Mouse (Mus musculus): ENCODE data around the gene Dpp7. TPM values are rescaled to one million over a fixed set of nuclear protein-coding genes. Genes with fewer than 3 reads are reported as not detected.
A peak's percentile ranks its signal among the peaks of the same experiment; 100 is the strongest.

Gene Dpp7
- 0.24 and 0.76 TPM in 2 replicates for polyA plus RNA-seq (2012)

GRCm38 (mm10) chr2:25356208-25357079 lies at the start of gene Dpp7:
Gene Dpp7, minus strand, starts transcription at chr2:25356359.
- no peaks in the 10 kb centered on the region for H3K9me3 ChIP-seq (ENCODE audit: control insufficient read depth, low read length)
- no peaks in the 10 kb centered on the region for H3K27me3 ChIP-seq (ENCODE audit: control insufficient read depth)
- no peak for TF ChIP-seq GATA1 (IDR thresholded peaks at IDR 0.05; ENCODE audit: low read length)
- no peak for TF ChIP-seq TAL1 (IDR thresholded peaks at IDR 0.05; ENCODE audit: low read length)
- H3K36me3 ChIP-seq (ENCODE audit: control insufficient read depth) = peaks cover 36% of the 10 kb centered on the region
- H3K4me1 ChIP-seq (ENCODE audit: control insufficient read depth) = peaks cover 27% of the 10 kb centered on the region
- H3K4me3 ChIP-seq (replicated peaks) = peak within 1 kb of the TSS; percentile 77

GRCm38 (mm10) chr2:25403994-25404393 lies 47.8 kb upstream of the Dpp7 start:
- Histone ChIP-seq H3K27me3 (ENCODE audit: control insufficient read depth) (peaks cover 71% of the 10 kb centered on the region), H3K4me1 (ENCODE audit: control insufficient read depth) (peaks cover 8% of the 10 kb centered on the region), H3K4me3 (replicated peaks) (no peak overlapping the region), H3K9me3 (ENCODE audit: control insufficient read depth, low read length) (no peaks in the 10 kb centered on the region), H3K36me3 (ENCODE audit: control insufficient read depth) (no peaks in the 10 kb centered on the region)
- TF ChIP-seq TAL1 (IDR thresholded peaks at IDR 0.05; ENCODE audit: low read length) (no peak), GATA1 (IDR thresholded peaks at IDR 0.05; ENCODE audit: low read length) (no peak)

DNA sequence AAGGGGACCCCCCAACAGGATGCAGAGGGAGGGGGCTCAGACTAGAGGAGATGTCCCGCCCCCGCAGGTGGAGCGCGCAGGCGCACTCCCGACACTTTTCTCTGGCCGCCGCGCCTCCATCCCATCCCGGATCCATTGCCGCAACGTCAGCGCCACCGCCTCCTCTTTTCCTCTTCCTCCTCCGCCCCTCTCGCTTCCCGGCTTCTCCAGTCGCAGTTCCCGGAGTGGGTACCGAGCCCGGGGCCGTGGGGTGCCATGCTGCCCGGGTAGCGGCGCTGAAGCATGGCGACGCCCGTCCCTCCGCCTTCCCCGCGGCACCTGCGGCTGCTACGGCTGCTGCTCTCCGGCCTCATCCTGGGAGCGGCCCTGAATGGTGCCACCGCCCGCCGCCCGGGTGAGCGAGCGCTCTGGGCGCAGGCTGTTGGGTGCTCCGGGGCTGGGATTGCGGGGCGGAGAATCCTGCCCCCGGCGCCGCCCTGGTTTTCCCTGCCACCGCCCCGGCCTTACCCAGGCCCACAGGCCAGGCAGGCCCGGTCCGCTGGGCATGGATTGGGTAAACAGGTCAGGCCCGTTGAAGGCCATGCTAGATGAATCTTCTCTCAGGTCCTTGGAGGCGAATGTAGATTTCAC lies 46.9 kb upstream of the Dpp7 start:
- Histone ChIP-seq H3K9me3 (ENCODE audit: control insufficient read depth, low read length) (no peaks in the 10 kb centered on the region), H3K36me3 (ENCODE audit: control insufficient read depth) (no peaks in the 10 kb centered on the region), H3K4me3 (replicated peaks) (peak overlapping the region; percentile 34)

GRCm38 (mm10) chr2:25402377-25402971 lies 46.3 kb upstream of the Dpp7 start:
- Histone ChIP-seq H3K36me3 (ENCODE audit: control insufficient read depth) (no peaks in the 10 kb centered on the region), H3K9me3 (ENCODE audit: control insufficient read depth, low read length) (no peaks in the 10 kb centered on the region), H3K4me1 (ENCODE audit: control insufficient read depth) (peaks cover 8% of the 10 kb centered on the region), H3K4me3 (replicated peaks) (no peak overlapping the region), H3K27me3 (ENCODE audit: control insufficient read depth) (peaks cover 83% of the 10 kb centered on the region)
- no peak for TF ChIP-seq TAL1 (IDR thresholded peaks at IDR 0.05; ENCODE audit: low read length)

More for the DNA sequence above, 46.9 kb upstream of the Dpp7 start:
- H3K4me1 ChIP-seq (ENCODE audit: control insufficient read depth) = peaks cover 8% of the 10 kb centered on the region
- peaks cover 77% of the 10 kb centered on the region for H3K27me3 ChIP-seq (ENCODE audit: control insufficient read depth)
- TF ChIP-seq TAL1 (IDR thresholded peaks at IDR 0.05; ENCODE audit: low read length) (no peak), GATA1 (IDR thresholded peaks at IDR 0.05; ENCODE audit: low read length) (no peak)

GRCm38 (mm10) chr2:25400764-25401163 lies 44.6 kb upstream of the Dpp7 start:
- H3K36me3 ChIP-seq (ENCODE audit: control insufficient read depth) = no peaks in the 10 kb centered on the region
- H3K27me3 ChIP-seq (ENCODE audit: control insufficient read depth) = peaks cover 94% of the 10 kb centered on the region
- TF ChIP-seq TAL1 (IDR thresholded peaks at IDR 0.05; ENCODE audit: low read length) (no peak), GATA1 (IDR thresholded peaks at IDR 0.05; ENCODE audit: low read length) (no peak)
- no peak overlapping the region for H3K4me3 ChIP-seq (replicated peaks)
- H3K4me1 ChIP-seq (ENCODE audit: control insufficient read depth) = peaks cover 14% of the 10 kb centered on the region
- H3K9me3 ChIP-seq (ENCODE audit: control insufficient read depth, low read length) = no peaks in the 10 kb centered on the region

GRCm38 (mm10) chr2:25400291-25400690 lies 44.1 kb upstream of the Dpp7 start:
- H3K36me3 ChIP-seq (ENCODE audit: control insufficient read depth) = no peaks in the 10 kb centered on the region
- no peaks in the 10 kb centered on the region for H3K9me3 ChIP-seq (ENCODE audit: control insufficient read depth, low read length)
- H3K27me3 ChIP-seq (ENCODE audit: control insufficient read depth) = peaks cover 95% of the 10 kb centered on the region
- TF ChIP-seq GATA1 (IDR thresholded peaks at IDR 0.05; ENCODE audit: low read length) (no peak), TAL1 (IDR thresholded peaks at IDR 0.05; ENCODE audit: low read length) (no peak)
- peaks cover 18% of the 10 kb centered on the region for H3K4me1 ChIP-seq (ENCODE audit: control insufficient read depth)
- H3K4me3 ChIP-seq (replicated peaks) = no peak overlapping the region

DNA sequence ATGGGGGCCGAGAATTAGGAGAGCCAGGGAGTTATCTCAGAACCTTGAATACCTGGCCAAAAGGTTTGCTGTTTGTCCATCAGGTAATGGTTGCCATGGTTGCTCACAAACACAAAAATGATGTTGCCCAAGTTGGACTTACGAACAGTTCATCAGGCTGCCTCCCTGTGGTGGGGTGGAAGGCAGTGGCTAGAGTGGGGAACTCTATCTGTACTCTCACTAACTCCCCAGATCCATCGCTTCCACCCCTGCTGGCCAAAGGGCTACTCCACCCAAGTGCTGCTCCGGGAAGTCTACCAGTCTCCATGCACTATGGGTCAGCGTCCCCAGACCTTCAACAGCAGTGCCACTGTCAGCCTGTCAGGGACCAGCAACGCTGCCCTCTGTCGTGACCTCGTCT lies 42.9 kb upstream of the Dpp7 start, which contains the start of gene Npdc1:
TSS of gene Npdc1 (plus strand) at position 301 of the 400 bp plus-strand sequence.
- TF ChIP-seq TAL1 (IDR thresholded peaks at IDR 0.05; ENCODE audit: low read length) (no peak), GATA1 (IDR thresholded peaks at IDR 0.05; ENCODE audit: low read length) (no peak)

GRCm38 (mm10) chr2:25398065-25398464 lies 41.9 kb upstream of the Dpp7 start:
- no peaks in the 10 kb centered on the region for H3K36me3 ChIP-seq (ENCODE audit: control insufficient read depth)
- H3K4me3 ChIP-seq (replicated peaks) = no peak overlapping the region
- H3K9me3 ChIP-seq (ENCODE audit: control insufficient read depth, low read length) = no peaks in the 10 kb centered on the region
- TF ChIP-seq GATA1 (IDR thresholded peaks at IDR 0.05; ENCODE audit: low read length) (no peak), TAL1 (IDR thresholded peaks at IDR 0.05; ENCODE audit: low read length) (no peak)
- peaks cover 90% of the 10 kb centered on the region for H3K27me3 ChIP-seq (ENCODE audit: control insufficient read depth)
- peaks cover 18% of the 10 kb centered on the region for H3K4me1 ChIP-seq (ENCODE audit: control insufficient read depth)

More for the DNA sequence above, 42.9 kb upstream of the Dpp7 start, which contains the start of gene Npdc1:
- Histone ChIP-seq H3K27me3 (ENCODE audit: control insufficient read depth) (peaks cover 98% of the 10 kb centered on the region), H3K9me3 (ENCODE audit: control insufficient read depth, low read length) (no peaks in the 10 kb centered on the region), H3K36me3 (ENCODE audit: control insufficient read depth) (no peaks in the 10 kb centered on the region), H3K4me3 (replicated peaks) (no peak within 1 kb of the TSS), H3K4me1 (ENCODE audit: control insufficient read depth) (peaks cover 18% of the 10 kb centered on the region)

- no peak for TF ChIP-seq GATA1 (IDR thresholded peaks at IDR 0.05; ENCODE audit: low read length)
- no peak for TF ChIP-seq TAL1 (IDR thresholded peaks at IDR 0.05; ENCODE audit: low read length)
- peaks cover 14% of the 10 kb centered on the region for H3K4me1 ChIP-seq (ENCODE audit: control insufficient read depth)
- no peak overlapping the region for H3K4me3 ChIP-seq (replicated peaks)
- H3K9me3 ChIP-seq (ENCODE audit: control insufficient read depth, low read length) = no peaks in the 10 kb centered on the region
- H3K27me3 ChIP-seq (ENCODE audit: control insufficient read depth) = peaks cover 79% of the 10 kb centered on the region
- H3K36me3 ChIP-seq (ENCODE audit: control insufficient read depth) = no peaks in the 10 kb centered on the region
Measured at GRCm38 (mm10) chr2:25397010-25397409, 40.9 kb upstream of the Dpp7 start.

Measured in erythroblast, embryonic 14.5 days (primary cell).